Mouse (Mus musculus): Measurements from ENCODE around the gene Ush2a.

GRCm38 (mm10) chr1:188660882-188661281, 399.1 kb downstream of the Ush2a start:
- TF ChIP-seq POLR2A (IDR thresholded peaks at IDR 0.05; ENCODE audit: extremely low read depth, insufficient read depth, low read length) (no peak), CTCF (IDR thresholded peaks at IDR 0.05; ENCODE audit: extremely low read depth, insufficient read depth, low read length) (no peak)

All from cortical plate, adult 2 months (tissue).